Mouse (Mus musculus): ENCODE results near the gene Gm21860.
"Not testable (repeated sequence)": the region's sequence is repeated elsewhere in the genome, so short reads cannot be mapped to it uniquely, and the experiment has no call there.

GRCm38 (mm10) chrY:90744381-90744981, 10.1 kb downstream of the Gm21860 start:
- TF ChIP-seq GATA1 (IDR thresholded peaks at IDR 0.05; ENCODE audit: borderline replicate concordance, low read length); FLI1 (IDR thresholded peaks at IDR 0.05; ENCODE audit: low read length): not testable (repeated sequence)

Measured in megakaryocyte, embryonic 14.5 days (primary cell).